Mouse (Mus musculus) embryonic facial prominence, embryonic 14.5 days (tissue): ENCODE measurements around the gene Hnrnpul1. TPM values are rescaled to one million over a fixed set of nuclear protein-coding genes. Genes with fewer than 3 reads are reported as not detected.
A peak's percentile ranks its signal among the peaks of the same experiment; 100 is the strongest.

Experiments
- ATAC-seq: fragments of 200-750 bp; cut with Nextera tagmentation; 2 replicates; pipeline ENCODE4 v1.8.0; 2017; ENCODE audit warnings: low read depth, moderate number of reproducible peaks, moderate TSS enrichment
- DNase-seq: peaks from one replicate; pipeline ENCODE4 v3.0.0-alpha.2; 2015; ENCODE audit warnings: low spot score
- H3K27ac ChIP-seq: fragments of 300-500 bp; sonication (generic); replicated peaks from 2 replicates; pipeline ENCODE4 v1.5.1; 2014; ENCODE audit warnings: low read depth, mild to moderate bottlenecking, low read length, moderate library complexity
- H3K27me3 ChIP-seq: fragments of 300-500 bp; sonication (generic); replicated peaks from 2 replicates; pipeline ENCODE4 v1.6.1; 2014; ENCODE audit warnings: low read length; ENCODE audit not compliant: control insufficient read depth, insufficient read depth
- H3K36me3 ChIP-seq: fragments of 300-500 bp; sonication (generic); 2 replicates; pipeline ENCODE4 v1.6.1; 2014; ENCODE audit warnings: low read length, mixed read lengths; ENCODE audit not compliant: control insufficient read depth, insufficient read depth
- H3K4me1 ChIP-seq: fragments of 300-500 bp; sonication (generic); 2 replicates; pipeline ENCODE4 v1.6.1; 2014; ENCODE audit warnings: antibody characterized with exemption, low read length; ENCODE audit not compliant: control insufficient read depth, insufficient read depth
- H3K4me2 ChIP-seq: fragments of 300-500 bp; sonication (generic); 2 replicates; pipeline ENCODE4 v1.6.1; 2014; ENCODE audit warnings: low read depth, mild to moderate bottlenecking, low read length, moderate library complexity, mixed read lengths
- H3K4me3 ChIP-seq: fragments of 300-500 bp; sonication (generic); 2 replicates; pipeline ENCODE4 v1.5.1; 2014; ENCODE audit warnings: low read depth, mild to moderate bottlenecking, low read length
- H3K9ac ChIP-seq: fragments of 300-500 bp; sonication (generic); 2 replicates; pipeline ENCODE4 v1.6.1; 2014; ENCODE audit warnings: low read depth, mild to moderate bottlenecking, low read length, moderate library complexity, mixed read lengths
- H3K9me3 ChIP-seq: fragments of 300-500 bp; sonication (generic); 2 replicates; pipeline ENCODE4 v1.6.1; 2016; ENCODE audit warnings: low read length; ENCODE audit not compliant: control insufficient read depth
- WGBS: fragments of 180-500 bp; shearing (Covaris S2); extraction: QIAGEN DNeasy Blood & Tissue Kit; methylation state at CpG from one replicate; pipeline ENCODE4 v1.1.7; 2014; 5-methylcytosine and 5-hydroxymethylcytosine counted together
- polyA plus RNA-seq: library from polyadenylated mRNA; unstranded; fragments of >200 nt; fragmentation: Nextera tagmentation; extraction: Ambion mirVana; gene quantifications from 2 replicates; pipeline ENCODE4 v1.2.1, GENCODE M21; 2014

Gene Hnrnpul1
- 65.9 and 71.9 TPM in 2 replicates for polyA plus RNA-seq

- peak; percentile 99 for DNase-seq
- peak; percentile 92 for ATAC-seq
- WGBS = under 1% methylated on average over 47 of the region's 55 CpGs
Observed at GRCm38 (mm10) chr7:25754738-25755467, at the start of gene Hnrnpul1. Hnrnpul1 (minus strand) TSS chr7:25754757.

GRCm38 (mm10) chr7:25803460-25803859 lies 48.9 kb upstream of the Hnrnpul1 start:
- H3K9me3 ChIP-seq = no peaks in the 10 kb centered on the region
- H3K27me3 ChIP-seq = no peaks in the 10 kb centered on the region
- ATAC-seq (no peak), DNase-seq (no peak)
- no peak overlapping the region for H3K9ac ChIP-seq
- H3K4me1 ChIP-seq = peaks cover 12% of the 10 kb centered on the region
- H3K27ac ChIP-seq = no peak overlapping the region; the same call in 1 of the 2 replicates
- H3K4me2 ChIP-seq = no peak overlapping the region
- H3K36me3 ChIP-seq = no peaks in the 10 kb centered on the region
- H3K4me3 ChIP-seq = no peak overlapping the region
- WGBS = 75% methylated on average over 13 of the region's 13 CpGs

More at GRCm38 (mm10) chr7:25754738-25755467, at the start of gene Hnrnpul1:
- Histone ChIP-seq H3K27me3 (no peaks in the 10 kb centered on the region), H3K4me3 (peak within 1 kb of the TSS; percentile 89), H3K9me3 (no peaks in the 10 kb centered on the region), H3K4me2 (peak within 1 kb of the TSS; percentile 81), H3K9ac (peak within 1 kb of the TSS; percentile 99), H3K27ac (peak within 1 kb of the TSS; percentile 98), H3K36me3 (peaks cover 37% of the 10 kb centered on the region), H3K4me1 (peaks cover 13% of the 10 kb centered on the region)

GRCm38 (mm10) chr7:25802241-25803125 lies 47.9 kb upstream of the Hnrnpul1 start:
- no peaks in the 10 kb centered on the region for H3K27me3 ChIP-seq
- peak overlapping the region; percentile 18 for H3K4me3 ChIP-seq
- no peaks in the 10 kb centered on the region for H3K36me3 ChIP-seq
- no peaks in the 10 kb centered on the region for H3K9me3 ChIP-seq
- 18% methylated on average over 24 of the region's 24 CpGs for WGBS
- DNase-seq (peak; percentile 92), ATAC-seq (peak; percentile 81)
- H3K9ac ChIP-seq = peak overlapping the region; percentile 53
- peak overlapping the region; percentile 87 for H3K27ac ChIP-seq
- peaks cover 12% of the 10 kb centered on the region for H3K4me1 ChIP-seq
- H3K4me2 ChIP-seq = peak overlapping the region; percentile 52

- ATAC-seq = no peak
- Histone ChIP-seq H3K27me3 (no peaks in the 10 kb centered on the region), H3K4me1 (peaks cover 12% of the 10 kb centered on the region), H3K4me3 (no peak overlapping the region), H3K4me2 (no peak overlapping the region), H3K9ac (no peak overlapping the region), H3K9me3 (no peaks in the 10 kb centered on the region), H3K27ac (no peak overlapping the region), H3K36me3 (no peaks in the 10 kb centered on the region)
- 90% methylated on average over 6 of the region's 6 CpGs for WGBS
- no peak for DNase-seq
Observed at GRCm38 (mm10) chr7:25801031-25801430, 46.5 kb upstream of the Hnrnpul1 start.

GRCm38 (mm10) chr7:25799369-25799768 lies 44.8 kb upstream of the Hnrnpul1 start:
- H3K4me3 ChIP-seq = no peak overlapping the region
- 87% methylated on average over 1 of the region's 1 CpGs for WGBS
- no peak overlapping the region for H3K9ac ChIP-seq
- DNase-seq = no peak
- peaks cover 12% of the 10 kb centered on the region for H3K4me1 ChIP-seq
- H3K27me3 ChIP-seq = no peaks in the 10 kb centered on the region
- ATAC-seq = no peak
- no peak overlapping the region for H3K4me2 ChIP-seq
- no peaks in the 10 kb centered on the region for H3K9me3 ChIP-seq
- H3K27ac ChIP-seq = no peak overlapping the region
- no peaks in the 10 kb centered on the region for H3K36me3 ChIP-seq

GRCm38 (mm10) chr7:25798540-25798939 lies 44.0 kb upstream of the Hnrnpul1 start:
- WGBS = 82% methylated on average over 2 of the region's 2 CpGs
- no peaks in the 10 kb centered on the region for H3K36me3 ChIP-seq
- H3K9me3 ChIP-seq = no peaks in the 10 kb centered on the region
- H3K4me3 ChIP-seq = no peak overlapping the region
- ATAC-seq (no peak), DNase-seq (no peak)
- no peak overlapping the region for H3K4me2 ChIP-seq
- no peaks in the 10 kb centered on the region for H3K27me3 ChIP-seq
- no peak overlapping the region for H3K9ac ChIP-seq
- H3K27ac ChIP-seq = no peak overlapping the region
- H3K4me1 ChIP-seq = peaks cover 12% of the 10 kb centered on the region

GRCm38 (mm10) chr7:25794775-25795174 lies 40.2 kb upstream of the Hnrnpul1 start:
- Histone ChIP-seq H3K27me3 (no peaks in the 10 kb centered on the region), H3K4me1 (no peaks in the 10 kb centered on the region), H3K9me3 (no peaks in the 10 kb centered on the region), H3K36me3 (no peaks in the 10 kb centered on the region), H3K27ac (no peak overlapping the region), H3K9ac (no peak overlapping the region), H3K4me3 (no peak overlapping the region), H3K4me2 (no peak overlapping the region)
- ATAC-seq (no peak), DNase-seq (no peak)
- 84% methylated on average over 8 of the region's 8 CpGs for WGBS

GRCm38 (mm10) chr7:25793679-25794078 lies 39.1 kb upstream of the Hnrnpul1 start:
- ATAC-seq (no peak), DNase-seq (no peak)
- H3K27me3 ChIP-seq = no peaks in the 10 kb centered on the region
- no peak overlapping the region for H3K4me3 ChIP-seq
- peaks cover 6% of the 10 kb centered on the region; the same call in 1 of the 2 replicates for H3K4me1 ChIP-seq
- H3K9me3 ChIP-seq = no peaks in the 10 kb centered on the region
- 51% methylated on average over 3 of the region's 3 CpGs for WGBS
- H3K27ac ChIP-seq = no peak overlapping the region
- H3K36me3 ChIP-seq = no peaks in the 10 kb centered on the region
- no peak overlapping the region for H3K4me2 ChIP-seq
- no peak overlapping the region for H3K9ac ChIP-seq
